Mouse (Mus musculus): ENCODE measurements around the gene AI661453.

Gene AI661453

DNA sequence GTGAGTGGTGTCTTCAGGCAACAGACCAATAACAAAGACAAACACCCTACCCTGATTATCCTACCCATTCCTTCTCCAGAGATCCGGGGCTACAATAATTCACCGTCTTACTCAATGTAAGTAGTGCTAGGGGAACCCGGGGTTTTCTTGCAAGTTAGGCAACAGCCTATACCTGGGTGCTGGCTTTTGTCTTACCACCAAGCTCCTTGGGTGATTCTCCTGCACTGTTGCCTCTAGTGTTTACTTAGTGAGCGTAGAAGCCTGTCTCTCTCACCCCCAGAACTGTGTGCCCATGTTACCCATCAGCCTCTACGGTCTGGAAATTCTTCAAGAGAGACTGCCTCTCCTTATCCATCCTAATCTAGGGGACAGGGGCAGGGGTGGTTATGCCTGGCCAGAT is 67.8 kb downstream of the AI661453 start:
- no peak for DNase-seq

DNA sequence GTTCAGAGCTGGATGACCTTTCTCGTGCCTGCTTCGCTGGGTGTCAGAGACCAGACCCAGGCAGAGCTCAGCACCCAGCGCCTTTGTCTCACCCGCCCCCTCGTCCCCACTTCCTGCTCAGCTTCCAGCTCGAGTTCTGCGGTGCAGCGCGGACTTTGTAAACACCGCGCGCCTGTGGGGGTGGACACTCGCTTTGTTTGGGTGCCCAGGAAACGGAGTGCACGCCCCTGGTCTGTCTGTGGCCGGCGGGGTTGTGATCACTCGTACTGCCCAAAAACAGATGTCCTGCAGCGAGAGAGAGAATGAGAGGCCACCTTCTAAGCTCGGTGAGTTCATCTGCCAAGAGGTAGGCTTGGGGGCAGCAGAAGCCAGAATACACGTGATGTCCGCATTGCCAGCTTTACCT is 68.5 kb downstream of the AI661453 start, which contains the start of gene Ccnd3:
Gene Ccnd3, plus strand, starts transcription at position 111 of the 406 bp plus-strand sequence.
- peak; percentile 13 to 23 for DNase-seq

DNA sequence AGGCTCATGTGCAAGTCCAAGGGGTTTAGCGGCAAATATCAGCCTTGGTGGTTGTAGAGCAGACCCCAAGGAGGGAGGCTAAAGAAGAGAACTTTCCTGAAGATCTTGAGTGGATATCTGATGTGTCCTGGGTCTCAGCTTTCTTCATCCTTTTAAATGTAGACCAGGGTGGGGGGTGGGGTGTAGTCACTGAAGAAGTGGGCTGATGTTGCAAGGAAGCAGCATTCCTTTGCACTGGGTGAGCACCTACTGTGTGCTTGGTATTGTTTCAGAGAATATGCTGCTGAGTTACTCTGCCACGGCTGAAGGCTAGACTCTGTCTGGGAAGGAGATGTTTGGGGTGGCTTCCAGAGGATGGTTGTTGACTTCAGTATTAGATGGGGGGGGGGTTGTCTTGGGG is 69.2 kb downstream of the AI661453 start:
- no peak for DNase-seq

- DNase-seq: no peak
These were observed 69.6 kb downstream of the AI661453 start for GRCm38 (mm10) chr17:47506042-47506441.

DNA sequence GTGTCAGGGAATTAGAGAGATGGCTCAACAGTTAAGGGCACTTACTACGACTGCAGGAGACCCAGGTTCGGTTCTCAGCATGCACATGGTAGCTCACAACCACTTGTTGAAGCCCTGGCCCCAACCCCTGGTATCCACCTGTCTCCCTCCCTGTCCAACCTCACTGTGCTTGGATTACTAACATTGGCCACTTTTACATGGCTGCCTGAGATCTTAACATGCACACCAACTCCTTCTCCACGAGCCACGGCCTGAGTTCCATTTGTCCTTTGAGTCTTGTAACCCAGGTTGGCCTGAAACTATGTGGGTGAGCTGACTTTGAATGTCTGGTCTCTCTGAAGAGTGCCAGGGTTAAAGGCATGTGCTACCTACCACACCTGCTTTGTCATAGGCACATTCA is 70.3 kb downstream of the AI661453 start:
- no peak for DNase-seq

GRCm38 (mm10) chr17:47507523-47507922 is 71.1 kb downstream of the AI661453 start:
- no peak for DNase-seq

DNA sequence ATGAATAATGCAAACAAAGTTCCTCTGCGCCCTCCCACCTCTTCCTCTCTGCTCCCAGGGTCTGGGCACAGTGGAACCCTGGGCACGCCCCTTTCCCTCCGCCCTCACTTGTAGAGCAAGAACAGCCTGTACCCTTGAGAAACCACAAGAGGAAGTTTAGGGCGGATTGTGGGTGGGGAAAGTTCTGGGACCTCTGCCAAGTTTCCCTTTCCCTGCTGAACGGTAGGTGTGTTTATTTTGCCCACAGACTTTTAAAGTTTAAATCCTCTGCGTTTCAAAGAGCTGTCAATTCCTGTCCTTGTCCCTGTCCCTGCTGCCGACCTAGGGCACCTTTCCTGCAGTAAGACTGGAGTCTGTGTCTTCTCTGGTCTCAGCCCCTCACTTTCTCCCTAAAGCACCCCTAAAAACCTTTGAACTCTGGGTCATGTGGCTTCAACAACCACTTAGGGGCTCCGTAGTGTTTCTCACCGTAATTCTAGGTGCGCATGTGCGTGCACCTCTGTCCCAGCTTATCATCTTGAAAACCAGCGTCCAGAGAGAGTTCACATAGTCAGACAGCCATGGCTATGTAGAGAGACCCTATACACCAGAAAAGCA is 71.7 kb downstream of the AI661453 start:
- DNase-seq: peak; percentile 22 to 44

- no peak for DNase-seq
These were observed 72.8 kb downstream of the AI661453 start for GRCm38 (mm10) chr17:47509031-47509705.

DNA sequence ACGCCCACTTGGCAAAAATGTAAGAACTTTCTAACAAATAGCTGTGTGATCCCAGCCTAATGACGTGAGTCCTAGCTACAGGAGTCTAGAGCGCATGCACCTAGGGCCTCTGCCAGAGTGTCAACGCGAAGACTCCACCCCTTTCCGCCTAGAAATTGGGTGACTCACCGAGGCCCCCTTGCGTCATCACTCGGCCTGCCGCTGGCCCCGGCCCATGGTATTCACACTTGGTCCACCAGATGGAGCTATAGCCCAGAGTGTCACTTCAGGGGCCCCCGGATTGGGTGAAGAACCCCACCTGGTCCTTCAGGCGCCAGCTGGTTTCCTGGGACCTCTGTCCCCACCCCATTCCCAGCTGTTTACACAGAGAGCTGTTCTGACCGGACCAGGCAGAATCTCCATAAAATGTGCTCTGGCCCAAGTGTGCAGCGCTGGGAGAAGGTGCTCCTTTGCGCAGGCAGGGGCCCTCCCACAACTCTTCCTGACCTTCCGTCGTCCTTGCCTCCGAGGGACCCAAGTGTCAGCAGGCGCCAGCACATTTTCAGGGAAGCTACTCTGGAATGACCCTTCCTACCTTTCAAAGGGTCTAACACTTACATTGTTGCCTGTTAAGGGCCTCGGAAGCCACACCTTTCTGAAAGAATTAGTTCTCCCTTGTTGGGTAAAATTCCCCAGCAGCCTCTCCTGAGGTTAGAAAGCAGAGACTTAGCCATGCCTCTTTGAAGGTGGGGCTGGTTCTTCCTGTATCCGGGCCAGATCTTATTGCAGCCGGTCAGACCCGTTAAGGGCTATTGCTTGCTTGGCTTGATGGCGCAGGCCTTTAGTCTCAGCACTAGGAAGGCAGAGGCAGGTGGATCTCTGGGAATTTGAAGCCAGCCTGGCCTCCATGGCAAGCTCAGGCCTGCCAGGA is 75.0 kb downstream of the AI661453 start:
- DNase-seq: peak; percentile 79 to 80

DNA sequence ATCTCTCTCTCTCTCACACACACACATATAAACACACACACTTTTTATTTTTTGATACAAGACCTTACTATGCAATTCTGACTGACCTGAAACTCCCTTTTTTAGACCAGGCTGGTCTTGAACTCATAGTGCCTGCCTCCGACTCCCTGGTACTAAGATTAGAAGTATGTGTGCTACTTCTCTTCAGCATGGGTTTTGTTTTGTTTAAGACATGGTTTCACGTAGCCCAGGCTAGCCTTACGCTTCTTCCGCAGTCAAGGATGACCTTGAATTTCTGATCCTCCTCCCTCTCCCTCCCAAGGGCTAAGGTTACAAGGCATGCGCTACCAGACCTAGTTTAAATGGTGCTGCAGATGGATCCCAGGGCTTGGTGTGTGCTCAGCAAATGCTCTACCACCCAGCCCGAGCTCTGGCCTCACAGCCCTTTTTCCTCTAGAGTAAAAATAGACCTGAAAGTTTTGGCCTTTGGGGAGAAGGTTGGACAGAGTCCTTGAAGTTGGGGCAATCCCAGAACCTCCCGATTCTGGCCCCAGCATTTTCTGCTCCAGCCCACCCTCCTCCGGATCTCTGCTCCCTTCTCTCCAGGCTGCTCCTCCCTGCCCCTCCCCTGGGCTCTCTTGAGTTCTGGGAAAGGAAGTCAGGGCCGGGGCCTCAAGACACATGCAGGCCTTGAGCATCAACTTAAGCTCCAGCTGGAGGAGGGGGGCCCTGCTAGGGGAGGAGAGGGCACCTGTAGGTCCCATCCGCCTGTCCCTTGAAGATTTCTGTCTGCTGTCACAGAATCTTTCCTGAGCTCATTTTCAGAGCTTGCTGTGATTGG is 76.8 kb downstream of the AI661453 start:
- no peak for DNase-seq

GRCm38 (mm10) chr17:47515180-47515844 is 78.9 kb downstream of the AI661453 start:
- DNase-seq: no peak

- DNase-seq: no peak
These were observed 79.8 kb downstream of the AI661453 start for GRCm38 (mm10) chr17:47516232-47516631.

- no peak for DNase-seq
These were observed 81.8 kb downstream of the AI661453 start for GRCm38 (mm10) chr17:47518205-47518604.

Data from cerebellum, adult 18-20 months (tissue).